Mouse (Mus musculus): Measurements from ENCODE around the gene Phldb2.

The Phldb2 gene

DNA sequence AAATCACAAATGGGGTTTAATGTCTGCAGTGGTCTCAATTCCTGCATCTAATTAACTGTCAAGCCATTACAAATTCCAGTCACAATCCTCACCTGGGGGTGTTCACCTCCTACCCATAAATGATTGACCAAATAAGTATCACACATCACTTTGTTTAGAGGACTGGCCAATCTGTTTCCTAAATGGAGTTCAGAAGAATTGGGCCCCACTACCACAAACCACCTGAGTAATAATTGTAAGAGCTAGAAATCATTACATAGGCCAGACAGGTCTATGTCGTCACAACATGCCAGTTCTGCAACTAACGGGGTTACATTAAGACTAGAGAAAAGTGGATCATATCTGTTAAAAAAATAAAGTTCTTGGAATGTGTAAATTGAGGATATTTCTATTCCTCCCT lies 1.4 kb downstream of the Phldb2 start:
- no peak for DNase-seq (ENCODE audit: extremely low spot score, low read depth, low spot score)

DNA sequence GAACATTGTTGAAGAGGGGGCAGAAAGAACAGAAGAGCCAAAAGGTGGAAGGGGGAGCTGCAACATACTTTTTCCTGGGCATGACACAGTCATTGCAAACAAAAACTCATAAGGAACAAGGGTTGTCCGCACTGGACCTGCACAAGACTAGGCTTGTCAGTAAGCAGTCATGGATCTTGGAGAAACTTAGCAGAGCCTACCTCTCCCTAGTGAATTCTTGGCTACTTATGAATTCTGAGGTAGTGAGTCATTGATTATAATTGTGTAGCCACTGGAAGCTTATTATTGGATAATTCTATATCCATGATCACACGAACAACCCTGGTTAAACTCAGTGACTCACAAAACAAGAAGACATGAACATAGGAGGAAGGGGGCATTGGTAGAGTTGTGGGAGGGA lies 7.1 kb downstream of the Phldb2 start:
- DNase-seq (ENCODE audit: extremely low spot score, low read depth, low spot score) = no peak

DNA sequence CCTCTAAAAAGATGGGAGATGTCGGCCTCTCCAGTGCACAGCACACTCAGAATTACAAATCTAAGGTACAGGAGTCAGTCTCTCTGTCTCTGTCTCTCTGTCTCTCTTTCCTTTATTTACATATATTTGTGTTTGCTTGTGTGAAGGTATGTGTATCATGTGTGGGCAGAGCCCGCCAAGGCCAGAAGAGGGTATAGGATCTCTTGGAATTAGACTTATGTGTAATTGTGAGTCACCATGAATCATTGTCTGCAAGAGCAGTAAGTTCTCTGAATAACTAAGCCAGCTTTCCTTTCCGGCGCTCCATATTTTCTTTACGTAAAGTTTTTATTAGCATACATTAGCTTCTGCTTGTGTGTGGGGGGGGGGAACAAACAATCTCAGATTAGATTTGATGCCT lies 7.7 kb downstream of the Phldb2 start:
- DNase-seq (ENCODE audit: extremely low spot score, low read depth, low spot score) = no peak

DNA sequence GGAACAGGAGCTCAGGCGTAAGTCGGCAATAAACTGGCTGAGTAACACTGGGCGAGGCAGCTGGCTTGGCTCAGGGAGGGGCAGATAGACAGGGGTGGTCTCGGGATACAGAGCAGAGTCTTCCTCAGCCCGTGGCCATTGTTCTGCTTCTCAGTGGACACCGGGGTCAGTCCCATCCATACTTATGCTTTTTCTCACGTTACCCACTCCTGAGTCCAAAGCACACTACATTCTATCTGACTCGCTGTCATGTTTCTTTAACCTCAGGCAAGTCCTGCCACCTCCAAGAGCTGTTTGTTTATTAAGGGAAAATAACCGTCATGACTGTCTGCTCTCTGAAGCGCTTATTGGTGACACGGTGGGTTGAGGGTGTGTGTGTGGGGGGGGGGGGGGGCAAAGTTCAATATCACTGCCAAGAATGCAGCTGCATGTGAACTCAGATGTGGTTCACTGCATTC lies 8.2 kb downstream of the Phldb2 start:
- no peak for DNase-seq (ENCODE audit: extremely low spot score, low read depth, low spot score)

DNA sequence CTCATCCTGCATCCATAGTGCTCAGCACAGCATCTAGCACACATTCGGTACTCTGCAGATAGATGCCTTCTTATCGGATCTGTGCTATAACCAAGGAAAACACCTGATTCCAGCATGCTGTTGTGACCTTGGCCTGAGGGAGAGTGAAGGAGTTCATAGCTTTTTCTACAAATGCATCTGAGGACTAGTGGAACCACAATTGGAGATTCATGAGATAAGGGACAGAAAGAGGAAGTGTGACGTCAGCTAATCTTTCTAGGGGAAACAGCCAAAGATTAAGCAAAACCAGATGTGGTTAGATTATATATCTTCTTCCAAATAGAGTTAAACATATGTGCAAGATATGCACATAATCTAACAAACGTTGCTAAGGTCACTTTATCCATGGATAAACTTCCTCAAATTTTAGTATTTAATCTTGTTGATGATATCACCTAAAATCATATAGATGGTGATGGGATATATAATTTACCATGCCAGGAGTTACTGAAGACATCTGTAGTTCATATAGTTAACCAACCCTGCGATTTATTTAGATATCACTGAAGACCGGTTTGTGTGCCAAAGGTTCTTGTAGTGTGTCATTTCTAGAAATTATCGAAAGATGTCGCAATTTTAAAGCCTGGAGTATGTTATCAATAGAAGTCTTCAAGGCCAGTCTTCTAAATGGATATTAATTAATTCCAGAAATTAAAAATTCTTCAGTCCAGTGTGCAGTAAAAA lies 11.1 kb downstream of the Phldb2 start:
- no peak for DNase-seq (ENCODE audit: extremely low spot score, low read depth, low spot score)

DNA sequence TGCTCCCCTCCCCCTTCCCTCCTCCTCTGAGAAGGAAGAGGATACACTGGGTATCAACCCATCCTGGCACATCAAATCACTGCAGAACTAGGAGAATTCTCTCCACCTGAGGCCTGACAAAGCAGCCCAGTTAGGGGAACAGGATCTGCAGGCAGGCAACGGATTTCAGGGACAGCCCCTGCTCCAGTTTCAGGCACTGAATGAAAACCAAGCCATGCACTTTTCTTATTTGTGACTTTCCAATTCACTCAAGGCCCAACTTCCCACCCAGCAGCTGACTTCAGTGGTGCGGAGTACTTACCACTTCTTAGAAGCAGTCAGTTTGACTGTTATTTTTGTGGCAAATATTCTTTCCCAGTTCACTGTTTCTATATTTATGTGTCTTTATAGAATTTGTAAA lies 12.7 kb downstream of the Phldb2 start:
- no peak for DNase-seq (ENCODE audit: extremely low spot score, low read depth, low spot score)

DNA sequence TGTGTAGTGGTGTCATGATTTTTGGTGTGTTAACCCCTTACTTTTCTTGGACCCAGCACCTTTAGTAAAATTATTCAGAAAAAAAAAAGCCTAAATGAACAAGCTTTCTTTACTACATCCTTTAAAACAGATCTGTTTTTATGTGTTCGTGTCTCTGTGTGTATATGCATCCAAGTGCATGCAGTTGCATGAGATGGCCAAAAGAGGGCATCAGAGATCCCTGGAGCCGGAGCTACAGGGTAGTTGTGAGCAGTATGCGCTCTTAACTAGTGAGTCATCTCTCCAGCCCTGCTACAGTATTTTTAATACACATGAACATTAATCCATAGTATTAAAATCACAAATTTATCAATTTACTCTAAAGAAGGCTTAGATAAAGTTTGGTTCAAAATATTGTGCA lies 14.0 kb downstream of the Phldb2 start:
- DNase-seq (ENCODE audit: extremely low spot score, low read depth, low spot score) = no peak

DNA sequence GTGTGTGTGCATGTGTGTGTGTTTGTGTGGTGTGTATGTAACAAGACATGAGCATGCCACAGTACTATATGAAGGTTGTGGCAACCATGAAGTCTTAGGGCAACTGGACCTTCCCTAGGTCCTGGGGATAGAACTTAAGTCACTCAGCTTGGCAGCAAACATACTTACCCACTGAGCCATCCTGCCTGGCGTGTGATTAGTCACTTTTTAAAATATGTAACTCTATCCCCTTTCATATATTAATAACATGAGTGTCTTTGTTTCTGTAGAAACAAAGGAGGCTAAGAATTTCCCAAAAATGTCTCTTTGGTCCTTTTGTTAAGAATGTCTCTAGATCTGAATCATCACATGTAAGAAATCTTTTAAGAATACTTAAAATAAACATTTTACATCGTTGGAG lies 16.0 kb downstream of the Phldb2 start:
- DNase-seq (ENCODE audit: extremely low spot score, low read depth, low spot score) = no peak

DNA sequence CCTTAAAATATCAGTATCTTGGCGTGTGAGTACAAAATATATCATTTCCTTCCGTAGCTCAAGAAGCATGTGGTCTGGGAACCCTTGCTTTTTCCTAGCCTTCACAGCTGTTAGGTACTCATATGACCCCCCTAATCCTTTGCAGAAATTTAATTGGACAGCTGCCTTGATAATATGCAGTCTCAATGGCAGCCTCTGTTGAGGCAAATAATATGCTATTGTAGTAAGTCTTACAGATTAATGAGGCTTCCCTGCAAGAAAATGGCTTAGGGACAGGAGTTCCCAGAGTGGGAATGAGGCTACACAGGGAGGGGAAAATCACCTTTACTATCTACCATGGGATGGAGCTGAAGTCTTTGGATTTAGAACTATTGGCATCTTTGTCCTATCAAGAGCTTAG lies 16.9 kb downstream of the Phldb2 start:
- no peak for DNase-seq (ENCODE audit: extremely low spot score, low read depth, low spot score)

DNA sequence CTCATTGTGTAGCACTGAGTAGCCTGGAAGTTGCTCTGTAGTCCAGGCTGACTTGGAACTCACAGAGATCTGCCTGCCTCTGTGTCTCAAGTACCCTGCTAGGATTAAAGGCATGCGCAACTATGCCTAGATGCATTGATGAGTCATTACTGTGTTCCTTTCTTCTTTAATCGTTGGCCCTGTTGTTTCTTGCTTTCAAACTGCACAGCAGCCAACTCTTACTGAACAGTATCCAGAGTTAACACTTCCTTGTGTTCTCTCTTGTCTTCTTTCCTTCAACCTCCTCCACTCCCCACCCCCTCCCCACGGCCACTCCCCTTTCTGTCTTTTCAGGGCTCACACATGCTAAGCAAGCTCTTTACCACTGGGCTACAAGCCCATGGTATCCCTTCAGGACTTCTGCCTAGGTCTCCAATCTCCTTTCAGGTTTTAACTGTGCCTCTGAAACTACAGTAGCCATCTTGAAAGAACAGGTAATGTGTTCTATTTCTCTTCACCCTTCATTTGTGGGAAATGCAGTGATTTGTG lies 17.4 kb downstream of the Phldb2 start:
- DNase-seq (ENCODE audit: extremely low spot score, low read depth, low spot score) = no peak

DNA sequence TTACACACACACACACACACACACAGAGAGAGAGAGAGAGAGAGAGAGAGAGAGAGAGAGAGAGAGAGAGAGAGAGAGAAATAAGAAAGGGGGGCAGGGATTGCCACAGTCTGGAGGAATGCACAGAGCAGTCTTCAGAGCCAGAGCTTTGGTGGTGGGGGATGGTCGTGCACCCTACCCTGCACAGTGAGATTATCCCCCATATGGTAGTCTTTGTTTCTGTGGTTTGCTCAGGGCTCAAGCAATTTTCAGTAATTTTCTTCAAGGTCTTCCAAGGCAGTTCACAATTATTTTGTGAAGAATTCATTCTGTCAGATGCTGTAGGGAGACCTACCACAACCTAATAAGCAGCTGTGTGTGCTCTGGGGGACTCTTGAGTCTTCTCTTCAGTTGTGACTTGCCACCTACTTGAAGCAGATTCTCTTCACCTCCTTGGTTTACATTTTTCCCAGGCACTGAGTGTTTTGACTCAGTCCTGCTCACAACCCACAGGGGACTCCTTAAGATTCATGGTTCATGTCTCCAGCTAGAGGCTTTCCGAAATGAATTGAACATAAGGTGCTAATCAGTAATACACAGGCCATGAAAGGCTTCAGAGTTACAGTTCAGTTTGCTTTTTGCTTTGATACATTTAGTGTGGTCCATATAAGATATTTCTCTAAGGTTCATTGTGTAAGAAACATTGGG lies 18.5 kb downstream of the Phldb2 start:
- DNase-seq (ENCODE audit: extremely low spot score, low read depth, low spot score) = no peak

DNA sequence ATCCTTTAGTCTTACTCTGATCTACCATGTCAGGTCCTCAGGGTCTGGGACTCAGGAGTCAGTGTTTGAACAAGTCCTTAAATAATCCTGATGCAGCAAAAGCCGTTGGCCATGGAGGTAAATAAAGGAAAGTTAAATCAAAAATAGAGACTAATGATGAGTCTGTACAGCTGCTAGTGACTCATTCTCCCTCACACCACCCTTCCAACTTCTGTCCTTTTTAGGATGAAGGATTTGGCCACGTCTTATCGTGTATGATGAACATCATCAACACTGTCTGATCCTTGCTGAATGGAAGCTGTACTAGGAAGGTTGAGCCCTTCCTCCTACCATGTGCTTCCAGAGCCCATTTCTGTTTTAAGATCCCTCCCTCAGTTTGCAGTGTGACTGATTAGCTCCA lies 23.1 kb downstream of the Phldb2 start:
- DNase-seq (ENCODE audit: extremely low spot score, low read depth, low spot score) = no peak

DNA sequence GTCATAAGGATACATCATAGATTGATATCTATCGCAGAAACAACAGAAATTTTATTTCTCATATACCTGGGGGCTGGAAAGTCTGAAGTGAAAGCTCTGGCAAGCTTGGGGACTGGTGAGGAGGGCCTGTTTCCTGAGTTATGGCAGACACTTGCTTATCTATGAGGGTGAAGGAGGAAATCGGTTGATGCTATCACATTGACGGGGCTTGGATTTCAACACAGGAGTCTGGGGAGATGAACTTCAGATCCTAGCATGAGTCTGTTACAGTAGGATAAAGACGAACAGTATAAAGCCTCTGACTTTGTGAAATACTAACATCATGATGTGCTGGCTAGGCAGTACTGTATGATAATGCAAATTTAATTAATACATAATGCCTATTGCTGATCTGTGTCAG lies 25.3 kb downstream of the Phldb2 start:
- DNase-seq (ENCODE audit: extremely low spot score, low read depth, low spot score) = no peak

DNA sequence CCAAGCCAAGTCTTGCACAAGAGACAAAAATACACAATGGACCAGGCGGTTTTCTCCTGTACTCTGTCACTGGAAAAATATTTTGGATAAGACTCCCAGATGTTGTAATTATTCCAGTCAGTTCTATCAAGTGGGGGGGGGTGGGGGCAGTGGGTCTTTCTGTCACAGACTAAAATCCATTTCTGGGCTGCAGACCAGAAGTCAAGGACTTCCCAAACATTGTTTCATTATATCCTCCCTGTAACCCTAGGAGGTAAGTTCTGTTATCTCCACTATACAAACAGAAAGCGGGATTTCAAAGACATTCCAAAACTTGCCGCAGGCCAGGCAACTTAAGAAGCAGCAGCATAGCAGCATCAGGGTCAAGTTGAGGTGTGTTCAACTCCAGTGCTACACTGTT lies 25.8 kb downstream of the Phldb2 start:
- DNase-seq (ENCODE audit: extremely low spot score, low read depth, low spot score) = no peak

DNA sequence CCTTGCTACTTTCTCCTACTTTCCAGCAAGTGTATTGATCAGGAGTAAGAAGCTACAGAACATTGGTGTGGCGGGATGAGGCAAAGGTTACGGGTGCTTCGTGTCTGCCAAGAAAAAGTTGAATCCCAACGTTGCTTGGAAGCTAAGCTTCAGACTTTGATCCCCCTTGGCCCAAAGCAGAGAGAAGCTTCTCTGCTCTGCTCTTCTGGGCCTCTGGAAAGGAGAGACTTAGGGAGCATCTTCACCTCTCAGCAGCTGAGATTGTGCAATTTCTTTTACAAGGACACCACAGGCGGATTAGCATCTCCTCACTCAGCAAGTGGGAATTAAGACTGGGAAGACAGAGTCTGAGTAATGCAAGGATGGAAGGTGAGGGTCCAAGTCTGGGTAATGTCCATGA lies 26.5 kb downstream of the Phldb2 start:
- DNase-seq (ENCODE audit: extremely low spot score, low read depth, low spot score) = no peak

DNA sequence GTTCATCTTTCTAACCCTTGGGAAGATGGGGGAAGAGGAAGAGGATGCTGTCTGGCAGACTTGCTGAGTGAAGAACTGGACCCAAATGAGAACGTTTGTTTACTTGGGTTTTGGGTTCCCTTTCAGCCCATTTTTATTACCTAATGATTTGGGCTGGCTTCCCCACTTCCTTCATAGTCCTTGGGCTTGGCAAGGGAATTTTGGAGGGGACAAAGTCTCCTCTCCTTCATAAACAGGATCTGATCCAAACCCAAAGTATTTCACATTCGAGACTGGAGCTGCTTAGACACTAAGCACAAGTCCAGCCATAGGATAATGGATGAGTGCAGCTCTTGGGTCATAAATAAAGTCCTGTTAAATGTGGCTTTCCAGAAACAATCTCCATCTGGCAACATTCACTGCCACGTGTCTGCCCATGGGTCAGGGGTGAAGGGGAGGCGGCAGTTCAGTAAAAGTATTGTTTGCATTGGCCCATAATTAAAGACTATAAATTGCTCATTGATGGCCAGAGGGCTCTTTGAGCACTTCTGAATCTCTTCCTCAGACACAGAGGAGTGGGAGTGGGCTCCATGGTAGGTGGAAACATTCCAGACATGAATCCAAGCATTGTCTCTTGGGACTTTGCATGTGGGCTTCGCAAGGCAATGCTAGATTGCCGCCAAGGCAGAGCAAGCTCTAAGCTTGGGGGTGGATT lies 29.5 kb downstream of the Phldb2 start:
- DNase-seq (ENCODE audit: extremely low spot score, low read depth, low spot score) = no peak

DNA sequence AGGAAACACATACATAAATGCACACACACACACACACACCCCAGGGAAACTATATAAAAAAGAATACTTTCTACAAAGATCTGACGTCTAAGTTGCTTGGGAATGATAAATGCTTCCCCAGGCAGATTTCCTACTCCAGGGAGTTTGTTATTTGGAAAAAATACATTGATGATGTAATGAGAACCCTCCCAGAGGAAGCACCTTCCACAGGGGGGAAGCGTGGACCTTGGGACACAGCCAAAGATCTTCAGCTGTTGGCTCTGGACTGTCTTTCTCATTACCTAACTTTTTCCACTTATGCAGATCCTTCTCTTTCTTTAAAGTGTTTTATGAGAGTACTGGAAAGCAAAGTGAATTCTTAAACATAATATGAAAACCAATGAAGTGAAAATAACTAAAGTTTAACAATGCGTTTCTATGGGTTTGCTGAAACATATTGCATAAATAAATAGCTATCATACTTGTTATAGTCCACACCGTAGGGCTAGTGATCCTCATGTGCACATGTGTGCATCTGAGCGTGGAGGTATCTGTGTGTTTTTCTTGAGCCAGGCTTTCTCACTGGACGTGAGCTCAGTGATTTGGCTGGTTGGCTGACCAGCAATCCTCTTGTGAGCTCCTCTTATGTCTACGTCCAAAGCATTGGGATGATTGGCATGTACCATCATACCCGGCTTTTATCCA lies 30.7 kb downstream of the Phldb2 start:
- DNase-seq (ENCODE audit: extremely low spot score, low read depth, low spot score) = no peak

DNA sequence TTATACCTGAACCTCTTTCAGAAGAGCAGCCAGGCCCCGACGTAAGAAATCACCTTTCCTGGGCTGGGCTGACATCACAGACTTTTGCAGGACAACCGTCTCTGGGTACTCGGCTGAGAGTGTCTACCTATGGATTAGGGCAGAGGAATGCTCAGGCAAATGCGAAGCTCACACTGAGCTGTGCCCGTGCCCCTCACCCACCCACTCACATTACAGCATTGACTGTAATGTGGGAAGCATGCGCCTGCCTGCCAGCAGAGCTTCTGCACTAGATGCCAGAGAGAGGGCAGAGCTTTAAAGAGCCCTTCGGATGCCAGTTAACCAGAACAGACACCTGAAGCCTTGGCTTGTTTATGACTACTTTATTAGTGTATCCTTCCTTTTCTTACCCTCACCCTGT lies 33.8 kb downstream of the Phldb2 start:
- DNase-seq (ENCODE audit: extremely low spot score, low read depth, low spot score) = no peak

DNA sequence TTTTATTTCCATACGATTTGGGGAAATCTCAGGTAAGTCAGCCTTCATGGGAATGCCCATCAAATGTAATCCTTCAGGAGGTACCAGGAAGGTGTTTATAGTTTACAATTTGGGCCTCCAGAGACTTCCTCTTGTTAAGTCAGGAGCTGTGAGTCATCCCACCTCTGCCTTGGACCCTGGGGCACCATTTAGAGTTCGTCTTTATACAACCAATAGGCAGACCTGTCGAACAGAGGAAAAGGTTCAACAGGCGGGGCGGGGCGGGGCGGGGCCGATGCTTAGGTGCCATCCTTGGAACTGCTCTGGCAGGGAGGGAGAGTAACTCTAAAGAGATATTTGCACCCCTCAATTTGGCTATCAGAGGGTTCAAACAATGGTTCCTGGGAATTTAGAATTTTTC lies 49.8 kb downstream of the Phldb2 start:
- no peak for DNase-seq (ENCODE audit: extremely low spot score, low read depth, low spot score)

DNA sequence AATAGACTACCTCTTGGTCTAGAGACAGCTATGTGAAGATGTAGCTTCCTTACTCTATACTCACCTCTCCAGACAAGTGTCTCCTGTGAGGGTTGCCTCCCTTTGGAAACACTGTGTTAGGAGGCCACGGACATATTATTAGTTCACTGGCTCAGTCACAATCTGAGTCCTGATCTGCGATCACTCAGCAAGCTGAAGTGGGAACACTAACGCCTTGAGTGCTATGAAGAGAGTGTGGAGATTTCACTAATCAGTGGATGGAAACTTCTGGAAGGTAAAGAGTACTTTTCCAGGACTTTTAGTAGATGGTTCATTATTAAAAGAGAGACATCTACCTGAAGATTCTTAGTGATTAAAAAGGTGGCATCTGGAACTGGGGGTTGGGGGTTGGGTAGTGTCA lies 54.9 kb downstream of the Phldb2 start:
- no peak for DNase-seq (ENCODE audit: extremely low spot score, low read depth, low spot score)

DNA sequence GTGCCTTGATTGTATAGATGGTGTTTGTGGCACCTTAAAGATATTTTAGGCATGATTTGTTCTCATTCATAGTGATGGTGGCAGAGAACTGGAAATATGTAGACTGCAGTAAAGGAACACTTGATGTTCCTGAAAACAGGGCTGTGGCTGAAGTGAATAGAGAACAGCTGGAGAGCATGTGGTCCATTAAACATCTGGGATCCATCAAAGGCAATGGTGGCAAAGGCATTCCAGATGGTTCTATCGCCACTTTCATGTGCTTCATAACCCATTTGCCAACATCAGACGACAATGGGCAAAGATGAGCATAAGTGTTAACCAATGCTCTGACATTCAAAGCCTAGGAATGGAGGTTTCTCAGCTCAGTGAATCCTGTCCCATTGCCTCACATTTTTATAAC lies 56.8 kb downstream of the Phldb2 start:
- no peak for DNase-seq (ENCODE audit: extremely low spot score, low read depth, low spot score)
